Mouse (Mus musculus): Measurements from ENCODE around the gene Prkag2.
A peak's percentile ranks its signal among the peaks of the same experiment; 100 is the strongest.

The Prkag2 gene

GRCm38 (mm10) chr5:25100516-25101125, at the start of gene Prkag2:
TSS of gene Prkag2 (minus strand) at chr5:25100642.
- H3K27me3 ChIP-seq (ENCODE audit: insufficient read depth, low read length): peaks cover 84% of the 10 kb centered on the region
- peak within 1 kb of the TSS; percentile 80 for H3K4me3 ChIP-seq (replicated peaks; ENCODE audit: low read length)
- H3K36me3 ChIP-seq (ENCODE audit: insufficient read depth, low read length): no peaks in the 10 kb centered on the region
- peaks cover 22% of the 10 kb centered on the region for H3K4me1 ChIP-seq (replicated peaks; ENCODE audit: low read depth, low read length)
- TF ChIP-seq CTCF (conservative IDR thresholded peaks at IDR 0.05; ENCODE audit: low read length): no peak
- TF ChIP-seq POU5F1 (IDR thresholded peaks at IDR 0.05; ENCODE audit: borderline replicate concordance, low read length): no peak
- TF ChIP-seq NANOG (IDR thresholded peaks at IDR 0.05; ENCODE audit: borderline replicate concordance, low read length): no peak
- H3K9me3 ChIP-seq (ENCODE audit: low read length): no peaks in the 10 kb centered on the region

GRCm38 (mm10) chr5:25149331-25149965, 49.0 kb upstream of the Prkag2 start:
- H3K36me3 ChIP-seq (ENCODE audit: insufficient read depth, low read length): no peaks in the 10 kb centered on the region
- H3K9me3 ChIP-seq (ENCODE audit: low read length): no peaks in the 10 kb centered on the region
- TF ChIP-seq POU5F1 (IDR thresholded peaks at IDR 0.05; ENCODE audit: borderline replicate concordance, low read length): no peak
- TF ChIP-seq CTCF (conservative IDR thresholded peaks at IDR 0.05; ENCODE audit: low read length): no peak
- no peak for TF ChIP-seq NANOG (IDR thresholded peaks at IDR 0.05; ENCODE audit: borderline replicate concordance, low read length)
- H3K4me1 ChIP-seq (replicated peaks; ENCODE audit: low read depth, low read length): peaks cover 21% of the 10 kb centered on the region
- H3K4me3 ChIP-seq (replicated peaks; ENCODE audit: low read length): no peak overlapping the region
- peaks cover 2% of the 10 kb centered on the region; the same call in 1 of the 2 replicates for H3K27me3 ChIP-seq (ENCODE audit: insufficient read depth, low read length)

GRCm38 (mm10) chr5:25146705-25147104, 46.3 kb upstream of the Prkag2 start:
- TF ChIP-seq CTCF (conservative IDR thresholded peaks at IDR 0.05; ENCODE audit: low read length): no peak
- no peak for TF ChIP-seq NANOG (IDR thresholded peaks at IDR 0.05; ENCODE audit: borderline replicate concordance, low read length)
- no peak for TF ChIP-seq POU5F1 (IDR thresholded peaks at IDR 0.05; ENCODE audit: borderline replicate concordance, low read length)

GRCm38 (mm10) chr5:25127865-25128264, 27.4 kb upstream of the Prkag2 start:
- Histone ChIP-seq H3K27me3 (ENCODE audit: insufficient read depth, low read length) (no peaks in the 10 kb centered on the region), H3K4me3 (replicated peaks; ENCODE audit: low read length) (no peak overlapping the region), H3K4me1 (replicated peaks; ENCODE audit: low read depth, low read length) (no peaks in the 10 kb centered on the region), H3K36me3 (ENCODE audit: insufficient read depth, low read length) (no peaks in the 10 kb centered on the region), H3K9me3 (ENCODE audit: low read length) (no peaks in the 10 kb centered on the region)
- no peak for TF ChIP-seq CTCF (conservative IDR thresholded peaks at IDR 0.05; ENCODE audit: low read length)
- TF ChIP-seq POU5F1 (IDR thresholded peaks at IDR 0.05; ENCODE audit: borderline replicate concordance, low read length): no peak
- TF ChIP-seq NANOG (IDR thresholded peaks at IDR 0.05; ENCODE audit: borderline replicate concordance, low read length): no peak

More at GRCm38 (mm10) chr5:25146705-25147104, 46.3 kb upstream of the Prkag2 start:
- H3K9me3 ChIP-seq (ENCODE audit: low read length): no peaks in the 10 kb centered on the region
- peaks cover 2% of the 10 kb centered on the region; the same call in 1 of the 2 replicates for H3K27me3 ChIP-seq (ENCODE audit: insufficient read depth, low read length)
- no peak overlapping the region for H3K4me3 ChIP-seq (replicated peaks; ENCODE audit: low read length)
- no peaks in the 10 kb centered on the region for H3K36me3 ChIP-seq (ENCODE audit: insufficient read depth, low read length)
- H3K4me1 ChIP-seq (replicated peaks; ENCODE audit: low read depth, low read length): peaks cover 20% of the 10 kb centered on the region

GRCm38 (mm10) chr5:25125884-25126560, 25.6 kb upstream of the Prkag2 start:
- H3K36me3 ChIP-seq (ENCODE audit: insufficient read depth, low read length): no peaks in the 10 kb centered on the region
- H3K4me3 ChIP-seq (replicated peaks; ENCODE audit: low read length): no peak overlapping the region
- H3K4me1 ChIP-seq (replicated peaks; ENCODE audit: low read depth, low read length): no peaks in the 10 kb centered on the region
- no peaks in the 10 kb centered on the region for H3K9me3 ChIP-seq (ENCODE audit: low read length)
- H3K27me3 ChIP-seq (ENCODE audit: insufficient read depth, low read length): no peaks in the 10 kb centered on the region
- TF ChIP-seq NANOG (IDR thresholded peaks at IDR 0.05; ENCODE audit: borderline replicate concordance, low read length) (no peak), CTCF (conservative IDR thresholded peaks at IDR 0.05; ENCODE audit: low read length) (no peak), POU5F1 (IDR thresholded peaks at IDR 0.05; ENCODE audit: borderline replicate concordance, low read length) (no peak)

GRCm38 (mm10) chr5:25122534-25122933, 22.1 kb upstream of the Prkag2 start:
- Histone ChIP-seq H3K4me1 (replicated peaks; ENCODE audit: low read depth, low read length) (no peaks in the 10 kb centered on the region), H3K36me3 (ENCODE audit: insufficient read depth, low read length) (no peaks in the 10 kb centered on the region), H3K9me3 (ENCODE audit: low read length) (peaks cover 19% of the 10 kb centered on the region), H3K4me3 (replicated peaks; ENCODE audit: low read length) (no peak overlapping the region), H3K27me3 (ENCODE audit: insufficient read depth, low read length) (no peaks in the 10 kb centered on the region)
- no peak for TF ChIP-seq CTCF (conservative IDR thresholded peaks at IDR 0.05; ENCODE audit: low read length)
- no peak for TF ChIP-seq NANOG (IDR thresholded peaks at IDR 0.05; ENCODE audit: borderline replicate concordance, low read length)
- no peak for TF ChIP-seq POU5F1 (IDR thresholded peaks at IDR 0.05; ENCODE audit: borderline replicate concordance, low read length)

GRCm38 (mm10) chr5:25119148-25119547, 18.7 kb upstream of the Prkag2 start:
- no peak for TF ChIP-seq NANOG (IDR thresholded peaks at IDR 0.05; ENCODE audit: borderline replicate concordance, low read length)
- TF ChIP-seq CTCF (conservative IDR thresholded peaks at IDR 0.05; ENCODE audit: low read length): no peak
- no peak for TF ChIP-seq POU5F1 (IDR thresholded peaks at IDR 0.05; ENCODE audit: borderline replicate concordance, low read length)

GRCm38 (mm10) chr5:25115997-25116396, 15.6 kb upstream of the Prkag2 start:
- TF ChIP-seq CTCF (conservative IDR thresholded peaks at IDR 0.05; ENCODE audit: low read length) (no peak), NANOG (IDR thresholded peaks at IDR 0.05; ENCODE audit: borderline replicate concordance, low read length) (no peak), POU5F1 (IDR thresholded peaks at IDR 0.05; ENCODE audit: borderline replicate concordance, low read length) (no peak)
- Histone ChIP-seq H3K27me3 (ENCODE audit: insufficient read depth, low read length) (no peaks in the 10 kb centered on the region; the same call in 1 of the 2 replicates), H3K4me3 (replicated peaks; ENCODE audit: low read length) (no peak overlapping the region), H3K4me1 (replicated peaks; ENCODE audit: low read depth, low read length) (no peaks in the 10 kb centered on the region), H3K9me3 (ENCODE audit: low read length) (peaks cover 21% of the 10 kb centered on the region), H3K36me3 (ENCODE audit: insufficient read depth, low read length) (no peaks in the 10 kb centered on the region)

More at GRCm38 (mm10) chr5:25119148-25119547, 18.7 kb upstream of the Prkag2 start:
- no peak overlapping the region for H3K4me3 ChIP-seq (replicated peaks; ENCODE audit: low read length)
- H3K36me3 ChIP-seq (ENCODE audit: insufficient read depth, low read length): no peaks in the 10 kb centered on the region
- no peaks in the 10 kb centered on the region for H3K27me3 ChIP-seq (ENCODE audit: insufficient read depth, low read length)
- H3K4me1 ChIP-seq (replicated peaks; ENCODE audit: low read depth, low read length): no peaks in the 10 kb centered on the region
- H3K9me3 ChIP-seq (ENCODE audit: low read length): peaks cover 21% of the 10 kb centered on the region

Data from E14TG2a.4 (cell line).